Mouse (Mus musculus): ENCODE results near the gene Dnah12. TPM values are rescaled to one million over a fixed set of nuclear protein-coding genes. Genes with fewer than 3 reads are reported as not detected.
A peak's percentile ranks its signal among the peaks of the same experiment; 100 is the strongest.
"Not testable (repeated sequence)": the region's sequence is repeated elsewhere in the genome, so short reads cannot be mapped to it uniquely, and the experiment has no call there.

The Dnah12 gene
- total RNA-seq, 2 experiments from 2014 or later = 0.21 to 0.49 TPM

GRCm38 (mm10) chr14:26878756-26879155 lies 185.7 kb downstream of the Dnah12 start:
- ATAC-seq (replicated peaks; ENCODE audit: poor library complexity) = peak; percentile 85

GRCm38 (mm10) chr14:26879976-26880375 lies 186.9 kb downstream of the Dnah12 start:
- no peak for ATAC-seq (replicated peaks; ENCODE audit: poor library complexity)

GRCm38 (mm10) chr14:26881700-26882099 lies 188.6 kb downstream of the Dnah12 start:
- peak; percentile 83 for ATAC-seq (replicated peaks; ENCODE audit: poor library complexity)

DNA sequence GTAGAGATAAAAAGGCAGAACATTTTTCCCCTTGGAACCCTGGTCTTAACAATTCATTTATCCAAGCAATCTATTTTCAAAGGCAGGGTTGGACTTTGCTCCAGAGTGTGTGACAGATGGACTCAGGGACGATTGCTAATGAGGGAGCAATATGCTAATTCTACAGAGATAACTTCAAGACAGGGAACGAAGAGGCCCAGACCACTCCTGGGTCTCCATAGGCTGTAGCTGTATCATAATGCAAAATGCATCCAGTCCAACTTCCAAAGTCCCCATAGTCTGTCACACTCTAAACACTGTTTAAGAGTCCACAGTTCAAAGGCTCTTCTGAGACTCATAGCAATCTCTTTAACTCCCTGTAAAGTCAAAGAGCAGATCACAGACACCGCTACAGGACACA lies 194.2 kb downstream of the Dnah12 start:
- ATAC-seq (replicated peaks; ENCODE audit: poor library complexity) = no peak

- peak; percentile 84 for ATAC-seq (replicated peaks; ENCODE audit: poor library complexity)
These were observed 197.7 kb downstream of the Dnah12 start for GRCm38 (mm10) chr14:26890777-26891176.

DNA sequence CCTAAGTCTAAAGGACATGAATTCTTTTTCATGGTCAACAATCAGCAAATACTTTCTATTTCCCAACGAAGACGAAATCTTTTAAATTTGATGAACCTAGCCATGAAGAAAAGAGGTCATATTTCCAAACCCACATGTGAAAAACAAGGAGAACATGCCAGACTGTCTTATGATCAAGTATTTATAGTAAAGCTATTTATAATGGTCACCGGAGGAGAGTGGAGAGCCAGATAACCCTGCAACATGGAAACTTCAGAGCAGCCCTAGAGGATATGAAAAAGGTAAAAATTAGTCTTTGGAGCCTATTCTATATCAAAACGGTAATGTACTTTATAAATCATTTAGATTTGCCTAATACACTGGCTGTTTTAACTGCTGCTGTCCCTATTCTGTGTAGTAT lies 201.3 kb downstream of the Dnah12 start, which contains the start of gene Asb14:
Asb14 (plus strand) TSS at position 166 of the 400 bp plus-strand sequence.
- ATAC-seq (replicated peaks; ENCODE audit: poor library complexity) = no peak

- ATAC-seq (replicated peaks; ENCODE audit: poor library complexity) = no peak
These were observed 206.4 kb downstream of the Dnah12 start for GRCm38 (mm10) chr14:26899490-26899889.

- ATAC-seq (replicated peaks; ENCODE audit: poor library complexity) = no peak
These were observed 207.8 kb downstream of the Dnah12 start for GRCm38 (mm10) chr14:26900893-26901292.

GRCm38 (mm10) chr14:26907401-26907800 lies 214.3 kb downstream of the Dnah12 start:
- ATAC-seq (replicated peaks; ENCODE audit: poor library complexity) = no peak

- ATAC-seq (replicated peaks; ENCODE audit: poor library complexity) = not testable (repeated sequence)
These were observed 217.4 kb downstream of the Dnah12 start for GRCm38 (mm10) chr14:26910461-26910860.

DNA sequence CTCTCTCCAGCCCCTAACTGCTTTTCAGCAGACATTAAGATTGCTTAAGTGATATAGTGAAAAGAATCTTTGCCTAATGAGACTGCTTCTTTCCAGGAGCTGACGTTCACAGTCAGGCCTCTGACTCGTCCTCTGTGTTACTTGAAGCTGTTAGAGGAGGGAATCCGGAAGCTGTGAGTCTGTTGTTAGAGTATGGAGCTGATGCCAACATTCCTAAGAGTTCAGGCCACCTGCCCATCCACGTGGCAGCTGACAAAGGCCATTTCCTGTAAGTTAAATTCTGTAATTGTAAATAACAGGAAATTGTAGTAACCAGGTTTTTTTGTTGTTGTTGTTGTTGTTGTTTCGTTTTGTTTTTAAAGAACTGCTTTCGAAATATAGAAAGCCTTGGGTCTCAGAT lies 218.1 kb downstream of the Dnah12 start:
- no peak for ATAC-seq (replicated peaks; ENCODE audit: poor library complexity)

DNA sequence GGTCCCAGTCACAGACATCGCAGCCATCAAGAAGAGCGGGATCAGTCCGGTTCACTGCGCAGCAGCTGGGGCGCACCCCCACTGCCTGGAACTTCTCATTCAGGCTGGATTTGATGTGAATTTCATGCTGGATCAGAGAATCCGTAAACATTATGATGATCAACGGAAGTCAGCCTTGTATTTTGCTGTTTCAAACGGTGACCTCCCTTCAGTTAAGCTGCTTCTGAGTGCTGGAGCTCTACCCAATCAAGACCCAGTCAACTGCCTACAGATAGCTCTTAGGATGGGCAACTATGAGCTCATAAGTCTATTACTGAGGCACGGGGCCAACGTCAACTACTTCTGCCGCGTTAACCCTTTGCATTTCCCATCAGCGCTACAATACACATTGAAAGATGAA lies 218.8 kb downstream of the Dnah12 start:
- no peak for ATAC-seq (replicated peaks; ENCODE audit: poor library complexity)

- ATAC-seq (replicated peaks; ENCODE audit: poor library complexity) = no peak
These were observed 220.7 kb downstream of the Dnah12 start for GRCm38 (mm10) chr14:26913681-26914268.

- ATAC-seq (replicated peaks; ENCODE audit: poor library complexity) = no peak
These were observed 226.2 kb downstream of the Dnah12 start for GRCm38 (mm10) chr14:26919310-26919709.

DNA sequence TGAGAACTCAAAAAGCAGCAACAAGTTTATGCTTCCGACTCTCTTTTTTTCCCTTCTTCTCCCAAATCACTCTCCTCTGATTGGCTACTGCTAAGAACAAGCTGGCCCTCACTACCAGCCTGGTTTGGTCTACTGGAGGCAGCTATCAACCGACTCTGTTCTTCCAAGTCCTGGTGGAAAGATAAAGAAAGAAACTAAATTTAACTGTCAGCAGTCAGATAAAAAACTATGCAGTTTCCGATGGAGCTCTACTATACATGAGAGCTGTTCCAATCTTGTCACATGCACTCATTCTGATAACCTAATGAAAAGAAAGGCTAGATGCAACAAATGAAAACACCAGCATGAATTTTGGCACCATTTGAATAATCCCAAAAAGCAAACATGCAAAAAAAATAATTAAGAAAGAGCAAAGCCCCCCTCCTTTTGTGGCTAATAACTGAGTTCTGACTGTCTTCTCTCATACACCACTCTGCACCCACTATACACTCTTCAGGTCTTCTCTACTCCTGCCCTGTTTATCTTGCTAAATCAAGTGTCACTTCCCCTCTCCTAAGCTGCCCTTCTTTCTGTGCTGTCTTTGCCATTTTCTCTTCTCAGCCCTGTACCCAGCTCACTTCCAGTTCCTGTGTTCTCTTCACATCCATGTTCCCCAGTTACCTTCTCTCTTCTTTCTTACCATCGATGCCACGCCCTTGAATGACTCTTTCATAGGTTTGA lies 230.8 kb downstream of the Dnah12 start:
- peak; percentile 84 for ATAC-seq (replicated peaks; ENCODE audit: poor library complexity)

GRCm38 (mm10) chr14:26934891-26935290 lies 241.8 kb downstream of the Dnah12 start:
- ATAC-seq (replicated peaks; ENCODE audit: poor library complexity) = no peak

DNA sequence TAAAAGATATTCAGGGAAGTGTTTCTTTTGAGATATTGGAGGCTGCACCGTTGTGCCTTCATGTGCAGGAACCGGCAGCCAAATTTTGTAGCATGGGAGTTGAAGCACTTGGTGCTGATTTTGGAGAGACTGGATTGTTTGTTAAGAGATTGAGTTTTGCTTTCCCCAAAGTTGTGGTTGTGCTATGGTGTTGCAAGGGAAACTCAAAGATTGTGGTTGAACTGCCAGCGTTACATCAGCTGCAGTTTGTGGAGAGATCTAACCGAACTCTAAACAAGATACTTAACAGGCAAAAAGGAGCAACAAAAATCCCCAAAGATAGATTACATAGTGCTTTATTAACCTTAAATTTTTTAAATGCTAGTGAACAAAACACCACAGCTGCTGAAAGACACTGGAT lies 242.5 kb downstream of the Dnah12 start:
- peak; percentile 71 for ATAC-seq (replicated peaks; ENCODE audit: poor library complexity)

Other genes starting within 250 kb of the Dnah12 start
- gene Slmap, start 158.3 kb upstream of the Dnah12 start, total RNA-seq (2015) = 82.4 and 91.7 TPM in 2 replicates
- gene Slmap, start 158.3 kb upstream of the Dnah12 start, total RNA-seq (2017) = 56.8 and 78.7 TPM in 2 replicates
- 29.1 and 32.3 TPM in 2 replicates for gene Dennd6a, start 119.4 kb upstream of the Dnah12 start, total RNA-seq (2015)
- 22.0 and 25.1 TPM in 2 replicates for gene Dennd6a, start 119.4 kb upstream of the Dnah12 start, total RNA-seq (2017)
- 361 and 398 TPM in 2 replicates for gene Arf4, start 55.2 kb upstream of the Dnah12 start, total RNA-seq (2015)
- 88.2 and 105 TPM in 2 replicates for gene Arf4, start 55.2 kb upstream of the Dnah12 start, total RNA-seq (2017)
- 15.4 and 15.8 TPM in 2 replicates for gene Pde12, start 23.4 kb upstream of the Dnah12 start, total RNA-seq (2015)
- 12.3 and 13.6 TPM in 2 replicates for gene Pde12, start 23.4 kb upstream of the Dnah12 start, total RNA-seq (2017)
- gene Asb14, start 201.3 kb downstream of the Dnah12 start, total RNA-seq (2015) = not detected in 2 replicates
- not detected in 2 replicates for gene Asb14, start 201.3 kb downstream of the Dnah12 start, total RNA-seq (2017)

Measured in megakaryocyte progenitor cell, adult 5-6 weeks (primary cell).